Mouse (Mus musculus): ENCODE data around the gene Ryr3.

Gene Ryr3

DNA sequence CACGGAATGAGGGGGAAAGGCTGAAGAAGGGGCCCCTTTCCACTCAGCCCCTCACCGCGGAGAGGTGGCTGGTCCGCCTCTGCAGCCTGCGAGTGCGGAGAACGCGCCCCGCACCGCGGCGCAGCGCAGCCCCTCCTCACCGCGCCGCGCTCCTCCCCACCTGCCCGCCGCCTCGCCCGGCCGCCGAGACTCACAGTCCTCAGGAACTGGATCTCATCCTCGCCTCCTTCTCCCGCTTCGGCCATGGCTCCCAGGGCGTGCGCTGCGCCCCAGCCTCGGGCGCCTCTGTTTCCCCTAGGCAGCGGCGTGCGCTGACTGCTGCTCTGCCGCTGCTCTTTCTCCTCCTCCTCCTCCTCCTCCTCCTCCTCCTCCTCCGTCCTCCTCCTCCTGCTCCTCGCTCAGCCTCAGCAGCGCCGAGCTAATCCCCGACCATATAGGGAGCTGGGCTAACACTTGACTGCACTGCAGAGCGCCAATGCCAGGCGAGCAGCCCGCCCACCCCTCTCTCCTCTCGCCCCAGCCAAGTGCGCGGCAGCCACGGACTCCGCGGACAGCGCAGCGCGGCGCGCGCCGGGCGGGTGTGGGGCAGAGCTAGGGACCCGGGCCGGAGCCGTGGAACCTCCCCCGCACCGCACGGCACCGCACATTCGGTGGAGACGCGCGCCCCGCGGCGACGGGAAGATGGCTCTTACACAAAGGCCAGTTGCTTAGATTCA is at the start of gene Ryr3:
Gene Ryr3, minus strand, starts transcription at position 351 of the 716 bp plus-strand sequence.
- no peak for DNase-seq (ENCODE audit: low spot score in 2 of 2)

GRCm38 (mm10) chr2:113238871-113239270 is 22.0 kb upstream of the Ryr3 start:
- DNase-seq (ENCODE audit: low spot score in 2 of 2), result no peak

- DNase-seq (ENCODE audit: low spot score in 2 of 2), result no peak
Observed at GRCm38 (mm10) chr2:113236993-113237392, 20.1 kb upstream of the Ryr3 start.

- DNase-seq (ENCODE audit: low spot score in 2 of 2), result no peak
Observed at GRCm38 (mm10) chr2:113234559-113234958, 17.7 kb upstream of the Ryr3 start.

- no peak for DNase-seq (ENCODE audit: low spot score in 2 of 2)
Observed at GRCm38 (mm10) chr2:113233356-113233755, 16.5 kb upstream of the Ryr3 start.

- DNase-seq (ENCODE audit: low spot score in 2 of 2), result no peak
Observed at GRCm38 (mm10) chr2:113216105-113216745, 671 bp downstream of the Ryr3 start.

GRCm38 (mm10) chr2:113210023-113210422 is 6.9 kb downstream of the Ryr3 start:
- no peak for DNase-seq (ENCODE audit: low spot score in 2 of 2)

DNA sequence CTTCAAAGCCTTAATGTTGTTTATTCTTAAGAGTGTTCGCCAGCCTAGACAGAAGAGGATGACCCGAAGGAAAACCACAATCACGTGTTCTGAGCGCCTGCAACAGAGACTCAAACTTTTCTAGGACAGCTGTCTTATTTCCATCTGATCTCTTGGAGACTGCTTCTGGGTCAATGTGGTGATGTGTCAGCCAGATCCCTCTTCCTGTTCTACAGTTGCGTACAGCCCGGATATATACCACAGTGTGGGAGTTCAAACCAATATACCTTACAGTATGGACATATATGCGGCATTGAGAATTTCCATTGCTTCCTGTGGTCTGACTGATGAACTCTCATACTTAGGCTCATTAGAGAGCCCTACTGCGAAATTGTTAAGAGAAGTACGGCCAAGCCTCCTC is 7.6 kb downstream of the Ryr3 start:
- DNase-seq (ENCODE audit: low spot score in 2 of 2), result no peak

DNA sequence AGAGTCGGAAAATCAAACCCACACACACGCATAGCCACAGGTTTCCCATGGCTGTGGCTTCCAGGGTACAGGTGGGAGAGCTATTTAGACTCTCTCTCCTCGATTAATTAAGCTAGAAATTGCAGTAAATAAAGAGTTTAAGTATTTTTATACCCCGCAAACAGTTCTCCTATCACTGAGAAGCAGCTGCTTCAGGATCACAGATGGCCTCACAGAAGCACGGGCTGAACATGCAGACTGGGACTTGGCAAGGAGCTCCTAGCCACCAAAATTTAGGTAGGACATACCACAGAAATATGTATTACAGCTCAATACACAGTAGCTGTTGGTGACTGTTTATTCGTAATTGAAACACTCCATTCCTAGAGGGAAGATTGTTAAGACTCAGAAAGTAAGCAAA is 14.0 kb downstream of the Ryr3 start:
- no peak for DNase-seq (ENCODE audit: low spot score in 2 of 2)

DNA sequence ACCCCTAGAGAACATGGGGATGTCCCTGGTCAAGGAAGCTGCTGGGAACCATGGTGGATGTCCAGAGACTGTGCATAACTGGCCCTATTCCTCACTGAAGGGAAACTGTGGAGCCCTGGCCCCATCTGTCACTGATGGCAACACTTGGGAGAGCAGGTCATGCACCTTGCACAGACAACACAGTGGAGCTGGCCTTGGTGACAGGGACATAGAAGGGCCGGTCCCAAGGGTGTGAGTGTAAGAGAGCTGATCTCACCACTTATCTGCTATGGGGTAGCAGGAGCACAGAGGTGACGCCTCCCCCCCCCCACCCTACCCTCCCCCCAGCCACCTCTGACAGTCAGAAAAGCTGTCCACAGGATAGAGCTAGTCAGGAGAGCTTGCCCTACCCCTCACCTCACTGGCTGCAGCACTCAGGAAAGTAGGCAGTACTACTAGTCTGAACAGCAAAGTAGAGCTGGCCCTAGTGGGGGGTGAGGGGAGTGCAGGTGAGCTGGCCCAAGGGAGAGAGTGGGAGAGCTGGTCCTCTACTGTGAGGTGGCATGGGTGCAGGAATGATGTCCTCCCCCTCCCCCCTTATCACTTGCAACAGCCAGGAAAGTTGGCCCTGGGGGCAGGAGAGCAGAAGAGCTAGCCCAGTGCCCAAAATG is 17.7 kb downstream of the Ryr3 start:
- no peak for DNase-seq (ENCODE audit: low spot score in 2 of 2)

GRCm38 (mm10) chr2:113187158-113187557 is 29.7 kb downstream of the Ryr3 start:
- DNase-seq (ENCODE audit: low spot score in 2 of 2), result no peak

- no peak for DNase-seq (ENCODE audit: low spot score in 2 of 2)
Observed at GRCm38 (mm10) chr2:113181701-113182100, 35.2 kb downstream of the Ryr3 start.

DNA sequence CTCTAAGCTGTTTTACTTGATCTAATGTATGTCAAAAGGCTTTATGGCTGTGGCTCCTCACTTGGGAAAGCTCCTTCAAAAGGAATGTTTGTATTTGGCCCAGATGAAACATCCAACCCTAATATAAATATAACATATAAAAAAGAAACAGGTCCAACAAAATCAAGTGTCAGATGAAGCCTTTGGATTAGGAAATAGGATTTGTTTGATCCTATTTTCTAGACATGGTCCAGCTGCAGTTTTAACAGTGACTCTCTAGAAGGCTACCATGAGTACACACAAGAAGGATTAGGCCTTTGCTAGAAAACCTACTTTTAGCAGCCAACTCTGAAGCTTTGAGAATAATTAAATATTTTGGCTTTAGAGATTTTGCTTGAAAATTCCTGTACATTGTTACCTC is 38.8 kb downstream of the Ryr3 start:
- DNase-seq (ENCODE audit: low spot score in 2 of 2), result no peak

- DNase-seq (ENCODE audit: low spot score in 2 of 2), result no peak
Observed at GRCm38 (mm10) chr2:113176337-113176736, 40.6 kb downstream of the Ryr3 start.

- DNase-seq (ENCODE audit: low spot score in 2 of 2), result no peak
Observed at GRCm38 (mm10) chr2:113168096-113168495, 48.8 kb downstream of the Ryr3 start.

- no peak for DNase-seq (ENCODE audit: low spot score in 2 of 2)
Observed at GRCm38 (mm10) chr2:113161494-113161893, 55.4 kb downstream of the Ryr3 start.

GRCm38 (mm10) chr2:113137766-113138165 is 79.1 kb downstream of the Ryr3 start:
- no peak for DNase-seq (ENCODE audit: low spot score in 2 of 2)

DNA sequence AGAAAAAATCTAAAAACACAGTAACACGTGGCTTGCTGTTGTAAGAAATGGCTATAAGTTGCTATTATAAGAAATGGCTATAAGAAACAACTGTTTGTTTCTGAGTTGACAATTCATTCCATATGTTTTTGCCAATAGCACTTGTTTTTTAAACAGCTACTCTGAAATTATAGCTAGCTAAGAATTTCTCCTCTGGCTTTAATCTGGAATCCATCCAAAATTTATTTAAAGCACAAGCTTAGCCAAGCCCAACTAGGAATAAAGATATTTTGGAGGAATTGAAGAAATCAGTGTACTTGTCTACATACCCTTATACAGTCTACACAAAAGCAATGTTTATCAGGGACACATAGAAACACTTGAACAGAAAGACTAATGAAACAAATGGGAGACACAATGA is 93.4 kb downstream of the Ryr3 start:
- DNase-seq (ENCODE audit: low spot score in 2 of 2), result no peak

DNA sequence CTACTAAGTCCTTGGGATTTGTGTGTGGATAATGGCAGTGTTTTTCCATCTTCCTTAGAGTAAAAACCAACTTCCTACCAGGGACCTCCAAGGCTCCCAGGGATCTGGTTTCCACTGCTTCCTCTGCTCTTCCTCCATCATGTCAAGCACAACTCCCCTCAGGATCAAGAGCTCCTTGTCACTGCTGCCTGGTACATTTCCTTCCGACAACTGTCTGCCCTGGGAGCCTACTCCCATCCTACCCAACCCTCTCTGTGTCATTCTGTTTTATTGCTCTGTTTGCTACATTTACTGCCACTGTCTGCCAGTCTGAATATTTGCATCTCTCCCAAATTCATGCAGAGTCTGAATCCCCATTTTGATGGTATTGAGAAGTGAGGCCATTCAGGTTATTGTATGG is 97.8 kb downstream of the Ryr3 start:
- DNase-seq (ENCODE audit: low spot score in 2 of 2), result no peak

DNA sequence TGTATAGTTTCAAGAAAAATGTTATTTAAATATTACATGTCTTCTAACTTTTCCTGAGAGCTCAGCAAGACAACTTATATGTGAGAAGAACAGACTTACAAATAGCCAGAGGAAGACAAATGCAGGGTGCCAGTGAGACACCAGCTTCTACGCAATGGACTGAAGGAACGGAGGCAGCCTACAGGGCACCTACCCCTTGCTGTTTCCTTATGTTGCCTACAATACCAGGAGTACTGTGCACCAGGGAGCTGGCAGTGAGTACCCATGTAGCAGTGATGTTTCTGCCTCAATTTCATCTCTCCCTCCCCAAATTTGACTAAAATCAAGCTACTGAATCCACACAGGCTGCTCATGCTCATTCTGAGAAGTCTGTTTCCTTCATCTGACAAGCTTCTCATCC is 100.1 kb downstream of the Ryr3 start:
- no peak for DNase-seq (ENCODE audit: low spot score in 2 of 2)

DNA sequence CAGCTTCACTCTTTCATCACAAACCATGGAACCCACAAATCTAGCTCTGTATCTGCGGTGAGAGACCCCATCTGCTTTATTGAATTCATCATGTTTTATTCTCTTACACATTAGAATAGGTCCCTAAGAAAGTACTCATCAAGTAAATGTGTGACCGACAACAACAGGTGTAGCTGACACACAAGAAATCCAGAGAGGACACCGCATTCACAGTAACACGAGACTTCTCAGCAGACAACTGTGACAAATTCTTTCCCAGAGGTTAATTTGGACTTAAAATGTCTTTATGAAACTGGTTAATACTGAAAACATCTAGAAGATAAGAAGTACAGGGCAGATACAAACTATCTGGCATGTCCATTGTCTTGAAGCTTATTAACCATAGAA is 101.0 kb downstream of the Ryr3 start:
- DNase-seq (ENCODE audit: low spot score in 2 of 2), result no peak

GRCm38 (mm10) chr2:113115248-113115896 is 101.5 kb downstream of the Ryr3 start:
- no peak for DNase-seq (ENCODE audit: low spot score in 2 of 2)

GRCm38 (mm10) chr2:113104609-113105008 is 112.3 kb downstream of the Ryr3 start:
- DNase-seq (ENCODE audit: low spot score in 2 of 2), result no peak
